Mouse (Mus musculus) G1E-ER4 (cell line): ENCODE results near the gene Zmiz1. TPM values are rescaled to one million over a fixed set of nuclear protein-coding genes. Genes with fewer than 3 reads are reported as not detected.

Experiments
- GATA1 ChIP-seq: IDR thresholded peaks from one replicate; pipeline ENCODE4 v1.8.0; 2012; ENCODE audit warnings: low read length, inconsistent platforms
- polyA plus RNA-seq: library from polyadenylated mRNA; stranded (reverse); fragments of >175 nt; gene quantifications from 2 replicates; pipeline ENCODE4 v1.2.3, GENCODE M21; 2012

Zmiz1 gene
- polyA plus RNA-seq, 1 experiment: not detected

- no peak for TF ChIP-seq GATA1
These were observed 10.5 kb upstream of the Zmiz1 start for GRCm38 (mm10) chr14:25448471-25448870.

DNA sequence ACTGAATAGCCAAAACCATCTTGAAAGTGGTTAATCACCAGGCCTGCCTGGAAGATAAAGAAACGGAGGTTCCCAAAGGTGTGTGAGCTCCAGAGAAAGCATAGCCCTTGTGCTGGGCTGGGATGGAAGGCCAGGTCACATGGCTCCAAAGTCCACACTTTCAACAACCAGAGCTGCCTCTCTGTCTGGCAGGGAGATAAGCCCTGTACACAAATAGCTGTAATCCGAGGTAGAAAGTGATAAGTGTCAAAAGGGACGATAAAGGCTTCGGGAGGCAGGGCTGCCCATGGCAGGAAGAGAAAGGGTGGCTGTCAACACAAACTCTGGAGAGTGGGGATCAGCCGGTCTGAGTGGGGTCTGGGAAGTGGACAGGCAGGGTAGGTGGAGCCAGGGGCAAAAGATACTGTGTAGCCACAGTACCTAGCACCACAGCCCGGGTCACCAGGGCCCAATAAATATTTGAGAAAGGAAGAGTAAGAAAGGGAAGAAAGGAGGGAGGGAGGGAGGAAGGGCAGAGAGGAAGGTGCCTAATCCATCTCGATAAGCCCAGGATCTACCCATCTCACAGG is 7.8 kb upstream of the Zmiz1 start:
- TF ChIP-seq GATA1: no peak

- no peak for TF ChIP-seq GATA1
These were observed 7.0 kb upstream of the Zmiz1 start for GRCm38 (mm10) chr14:25451699-25452632.

DNA sequence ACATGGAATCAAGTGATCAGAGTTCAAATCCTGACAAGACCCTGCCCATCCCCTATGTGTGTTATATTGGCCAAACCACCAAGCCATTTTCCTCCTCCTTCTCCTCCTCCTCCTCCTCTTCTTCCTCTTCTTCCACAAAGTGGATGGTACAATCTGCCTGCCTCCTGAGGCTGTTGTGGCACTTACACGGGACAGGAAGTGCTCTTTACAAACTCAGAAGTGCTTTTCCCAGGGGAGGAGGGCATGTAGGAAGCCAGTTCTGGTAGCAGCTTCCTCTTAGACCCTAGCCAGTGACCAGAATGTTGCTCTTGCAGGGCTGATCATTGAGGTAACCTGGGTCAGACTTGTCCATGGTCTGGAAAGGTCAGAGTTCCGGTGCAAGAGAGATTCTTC is 6.4 kb upstream of the Zmiz1 start:
- TF ChIP-seq GATA1: no peak

DNA sequence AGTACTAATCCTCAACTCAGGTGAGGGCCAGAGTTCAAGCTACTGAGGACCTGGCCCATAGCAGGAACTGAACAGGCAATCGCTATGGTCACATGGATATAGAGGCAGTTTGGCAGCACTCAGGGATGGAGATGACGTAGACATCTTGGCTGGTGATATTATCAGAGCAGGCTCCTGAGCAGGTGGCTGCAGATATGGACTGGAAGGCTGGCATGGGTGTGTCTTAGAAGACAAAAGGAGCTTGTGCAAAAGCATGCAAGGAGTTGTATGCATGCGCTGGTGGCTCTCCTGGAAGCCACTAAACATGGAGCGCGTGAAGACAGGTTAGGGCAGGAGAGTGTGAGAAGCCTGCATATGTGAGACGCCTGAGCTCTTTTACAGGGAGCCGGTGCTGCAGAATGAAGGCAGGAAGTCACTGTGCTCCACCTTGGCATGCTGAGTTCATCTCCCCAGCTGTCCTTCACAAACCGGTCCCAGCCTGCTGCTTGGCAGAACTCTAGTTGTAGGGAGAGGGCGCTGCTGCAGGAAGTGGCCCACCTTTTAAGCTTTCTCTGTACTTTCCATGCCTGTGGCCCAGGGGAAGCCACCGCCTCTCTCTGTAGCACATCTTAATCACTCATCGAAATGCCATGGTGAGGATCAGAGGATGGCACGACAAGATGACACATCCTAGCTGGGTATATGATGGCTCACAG is 4.8 kb upstream of the Zmiz1 start:
- TF ChIP-seq GATA1: no peak

GRCm38 (mm10) chr14:25456666-25457433 is 2.1 kb upstream of the Zmiz1 start:
- no peak for TF ChIP-seq GATA1

GRCm38 (mm10) chr14:25457434-25457957 is 1.5 kb upstream of the Zmiz1 start:
- TF ChIP-seq GATA1: no peak

DNA sequence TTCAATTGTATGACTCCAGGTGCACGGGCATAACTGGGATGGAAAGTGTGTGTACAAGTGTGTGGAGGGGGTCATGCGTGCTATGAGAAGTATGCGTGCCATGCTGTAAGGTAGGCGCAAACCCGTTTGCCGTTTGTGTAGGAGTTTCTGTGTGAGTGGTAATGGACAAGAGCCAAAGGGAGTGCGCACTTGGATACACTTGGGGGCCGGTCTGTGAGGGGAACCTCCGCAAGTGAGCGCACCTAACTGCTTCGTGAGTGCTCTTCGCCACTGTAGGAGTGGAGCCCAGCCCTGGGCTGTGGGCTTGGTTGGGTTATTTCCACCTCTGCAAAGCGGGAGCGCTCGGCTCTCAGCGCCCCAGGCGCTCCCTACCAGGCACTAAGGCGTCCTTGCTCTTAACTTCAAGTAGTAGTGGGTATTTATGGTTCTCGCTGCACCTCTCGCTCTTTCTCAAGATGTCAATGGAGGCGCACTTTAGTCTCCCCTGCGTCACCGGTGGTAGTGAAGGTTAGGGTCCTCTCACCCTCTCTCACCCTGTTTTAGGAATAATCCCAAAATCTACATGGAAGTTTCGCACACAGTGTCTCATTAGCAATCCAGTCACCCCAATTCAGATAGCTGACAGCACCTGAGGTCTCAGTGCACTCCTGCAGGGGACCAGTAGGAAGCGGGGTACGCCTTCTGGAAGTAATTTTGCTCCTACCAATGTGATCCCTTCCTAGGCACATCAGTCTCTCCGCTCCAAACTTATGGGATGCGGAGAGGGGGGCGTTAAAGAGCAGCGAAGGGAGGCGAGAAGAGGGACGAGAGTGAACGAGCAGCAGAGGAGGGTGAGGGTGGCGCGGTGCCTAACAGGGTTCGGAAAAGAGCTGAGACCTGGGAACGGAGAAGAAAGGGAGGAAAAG is 622 bp upstream of the Zmiz1 start:
- TF ChIP-seq GATA1: no peak

DNA sequence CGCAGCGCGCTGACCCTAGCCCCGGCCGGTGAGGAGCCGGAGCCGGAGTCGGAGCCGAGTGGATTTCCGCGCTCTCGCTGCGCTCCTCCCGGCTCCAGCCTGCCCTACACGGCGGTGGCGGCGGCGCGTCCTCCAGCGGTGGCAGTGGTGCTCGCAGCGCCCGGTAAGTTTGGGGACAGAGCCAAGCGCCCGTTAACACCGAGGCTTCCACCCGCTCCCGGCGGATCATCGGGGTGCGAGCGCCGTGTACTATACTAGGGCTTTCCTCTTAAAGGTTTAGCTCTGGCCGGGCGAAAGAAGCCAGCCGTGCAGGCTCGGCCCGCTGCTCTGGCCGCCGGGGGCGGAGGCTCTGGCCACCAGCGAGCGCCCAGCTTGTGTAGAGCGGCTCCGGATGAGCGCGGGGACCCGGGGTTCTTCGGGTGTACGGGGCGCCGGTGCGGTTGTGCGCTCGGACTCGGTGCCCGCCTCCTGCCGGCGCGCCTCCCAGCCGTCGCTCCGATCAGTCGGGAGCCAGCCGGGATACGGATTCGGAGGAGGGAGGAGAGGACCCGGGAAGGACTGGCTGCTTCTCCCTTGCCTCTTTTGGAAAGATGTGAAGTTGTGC is 511 bp downstream of the Zmiz1 start:
- TF ChIP-seq GATA1: no peak

- TF ChIP-seq GATA1: no peak
These were observed 1.2 kb downstream of the Zmiz1 start for GRCm38 (mm10) chr14:25459998-25460800.

- TF ChIP-seq GATA1: no peak
These were observed 2.1 kb downstream of the Zmiz1 start for GRCm38 (mm10) chr14:25460801-25461675.
